Mouse (Mus musculus) ES-Bruce4 (cell line): ENCODE results near the gene Ccdc32.

ENCODE experiments used
- CTCF ChIP-seq: IDR thresholded peaks from one replicate; pipeline ENCODE4 v1.8.1; 2011; ENCODE audit warnings: low read depth, low read length
- POLR2A ChIP-seq: IDR thresholded peaks from one replicate; pipeline ENCODE4 v1.8.1; 2011; ENCODE audit warnings: low read length; ENCODE audit not compliant: insufficient read depth

DNA sequence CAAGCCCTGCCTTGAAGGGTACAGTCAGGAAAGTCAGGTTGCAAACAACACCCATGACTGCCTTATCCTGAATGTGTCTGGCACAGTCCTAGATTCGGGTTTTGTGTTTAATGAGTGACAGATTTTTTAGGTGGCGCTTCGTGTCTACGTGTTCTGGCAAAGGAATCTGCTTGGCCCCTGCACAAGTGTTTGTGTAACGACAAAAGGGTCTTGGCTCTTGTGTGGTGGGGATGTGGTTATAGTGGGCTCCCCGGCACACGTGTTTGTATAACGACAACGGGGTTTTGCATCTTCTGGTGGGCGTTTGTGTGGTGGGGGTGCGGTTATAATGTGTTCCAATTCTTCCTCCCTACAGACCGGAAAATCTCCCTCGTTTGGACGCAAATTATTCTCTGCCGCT, 53.3 kb downstream of the Ccdc32 start:
- TF ChIP-seq POLR2A (no peak), CTCF (no peak)
